Mouse (Mus musculus) lung, embryonic 16.5 days (tissue): ENCODE measurements around the gene Cdc20b. TPM values are rescaled to one million over a fixed set of nuclear protein-coding genes. Genes with fewer than 3 reads are reported as not detected.

Experiments
- ATAC-seq: fragments of 200-750 bp; cut with Nextera tagmentation; 2 replicates; pipeline ENCODE4 v1.8.0; 2017; ENCODE audit warnings: low read depth, mild to moderate bottlenecking, moderate library complexity
- H3K27ac ChIP-seq: fragments of 300-500 bp; sonication (generic); 2 replicates; pipeline ENCODE4 v1.5.1; 2014; ENCODE audit warnings: mild to moderate bottlenecking, control low read depth, low read length
- H3K27me3 ChIP-seq: fragments of 300-500 bp; sonication (generic); 2 replicates; pipeline ENCODE4 v1.6.1; 2014; ENCODE audit warnings: low read depth, low read length, mixed read lengths; ENCODE audit not compliant: control insufficient read depth, insufficient read depth
- H3K36me3 ChIP-seq: fragments of 300-500 bp; sonication (generic); 2 replicates; pipeline ENCODE4 v1.6.1; 2014; ENCODE audit warnings: low read length; ENCODE audit not compliant: control insufficient read depth, insufficient read depth
- H3K4me1 ChIP-seq: fragments of 300-500 bp; sonication (generic); replicated peaks from 2 replicates; pipeline ENCODE4 v1.6.1; 2014; ENCODE audit warnings: low read length, mixed read lengths; ENCODE audit not compliant: control insufficient read depth, insufficient read depth
- H3K4me2 ChIP-seq: fragments of 300-500 bp; sonication (generic); 2 replicates; pipeline ENCODE4 v1.6.1; 2014; ENCODE audit warnings: low read depth, low read length, control low read depth
- H3K4me3 ChIP-seq: fragments of 300-500 bp; sonication (generic); 2 replicates; pipeline ENCODE4 v1.5.1; 2014; ENCODE audit warnings: mild to moderate bottlenecking, low read length, control low read depth
- H3K9ac ChIP-seq: fragments of 300-500 bp; sonication (generic); 2 replicates; pipeline ENCODE4 v1.6.1; 2014; ENCODE audit warnings: low read length, control low read depth
- H3K9me3 ChIP-seq: fragments of 300-500 bp; sonication (generic); 2 replicates; pipeline ENCODE4 v1.6.1; 2016; ENCODE audit warnings: low read length; ENCODE audit not compliant: control insufficient read depth
- WGBS: fragments of 180-500 bp; shearing (Covaris S2); extraction: QIAGEN DNeasy Blood & Tissue Kit; methylation state at CpG from one replicate; pipeline ENCODE4 v1.1.7; 2014; 5-methylcytosine and 5-hydroxymethylcytosine counted together
- polyA plus RNA-seq: library from polyadenylated mRNA; unstranded; fragments of >200 nt; fragmentation: Nextera tagmentation; extraction: Ambion mirVana; gene quantifications from 2 replicates; pipeline ENCODE4 v1.2.1, GENCODE M21; 2015

The Cdc20b gene
- polyA plus RNA-seq: 4.6 and 5.4 TPM in 2 replicates

DNA sequence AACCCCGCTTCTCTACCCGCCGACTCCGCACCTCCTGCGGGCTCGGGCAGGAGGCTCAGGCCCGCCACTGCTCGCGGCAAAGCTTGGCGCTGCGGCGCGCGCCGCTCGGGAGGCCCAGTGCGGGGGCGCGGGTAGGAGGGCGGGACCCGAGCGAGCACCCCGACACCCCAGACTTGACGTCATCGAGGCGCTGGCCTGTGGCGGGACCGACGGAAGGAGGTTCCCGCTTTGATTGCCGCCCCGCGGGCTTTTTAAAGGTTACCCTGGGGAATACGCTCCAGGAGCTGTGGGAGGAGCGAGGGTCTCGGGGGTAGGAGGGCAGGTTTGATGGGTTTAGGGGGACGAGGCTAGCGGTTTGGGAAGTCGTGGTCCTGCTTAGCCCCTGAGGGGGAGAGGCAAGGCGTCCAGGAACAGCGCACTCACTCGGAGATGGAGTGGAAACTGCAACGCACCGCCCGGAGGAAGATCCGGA lies at the start of gene Cdc20b:
Cdc20b (plus strand) TSS at position 162 of the 472 bp plus-strand sequence.
- peak within 1 kb of the TSS; percentile 64 for H3K4me3 ChIP-seq
- H3K4me2 ChIP-seq: peak within 1 kb of the TSS; percentile 99
- no peaks in the 10 kb centered on the region for H3K36me3 ChIP-seq
- H3K27ac ChIP-seq: no peak within 1 kb of the TSS
- ATAC-seq: peak; percentile 57; the same call in 1 of the 2 replicates
- peaks cover 23% of the 10 kb centered on the region for H3K4me1 ChIP-seq
- peak within 1 kb of the TSS; percentile 70 for H3K9ac ChIP-seq
- WGBS: under 1% methylated on average over 46 of the region's 46 CpGs
- H3K27me3 ChIP-seq: peaks cover 27% of the 10 kb centered on the region
- H3K9me3 ChIP-seq: no peaks in the 10 kb centered on the region

- Histone ChIP-seq H3K27ac (no peak overlapping the region), H3K4me3 (0 out of 2 replicates have a peak overlapping the region, but pooled peaks have one; percentile 0), H3K36me3 (no peaks in the 10 kb centered on the region), H3K9me3 (no peaks in the 10 kb centered on the region), H3K9ac (no peak overlapping the region), H3K27me3 (peaks cover 40% of the 10 kb centered on the region), H3K4me1 (peaks cover 33% of the 10 kb centered on the region), H3K4me2 (peak overlapping the region; percentile 98; the same call in 1 of the 2 replicates)
- no peak for ATAC-seq
- WGBS: 11% methylated on average over 18 of the region's 18 CpGs
Observed at GRCm38 (mm10) chr13:112985605-112986450, 49.1 kb upstream of the Cdc20b start.

- peaks cover 47% of the 10 kb centered on the region for H3K27me3 ChIP-seq
- H3K27ac ChIP-seq: no peak overlapping the region
- 1% methylated on average over 17 of the region's 17 CpGs for WGBS
- no peaks in the 10 kb centered on the region for H3K9me3 ChIP-seq
- H3K4me2 ChIP-seq: peak overlapping the region; percentile 98
- ATAC-seq: no peak
- peaks cover 33% of the 10 kb centered on the region for H3K4me1 ChIP-seq
- no peaks in the 10 kb centered on the region for H3K36me3 ChIP-seq
- H3K9ac ChIP-seq: no peak overlapping the region; the same call in 1 of the 2 replicates
- H3K4me3 ChIP-seq: peak overlapping the region; percentile 0
Observed at GRCm38 (mm10) chr13:112986451-112986950, 48.4 kb upstream of the Cdc20b start.

DNA sequence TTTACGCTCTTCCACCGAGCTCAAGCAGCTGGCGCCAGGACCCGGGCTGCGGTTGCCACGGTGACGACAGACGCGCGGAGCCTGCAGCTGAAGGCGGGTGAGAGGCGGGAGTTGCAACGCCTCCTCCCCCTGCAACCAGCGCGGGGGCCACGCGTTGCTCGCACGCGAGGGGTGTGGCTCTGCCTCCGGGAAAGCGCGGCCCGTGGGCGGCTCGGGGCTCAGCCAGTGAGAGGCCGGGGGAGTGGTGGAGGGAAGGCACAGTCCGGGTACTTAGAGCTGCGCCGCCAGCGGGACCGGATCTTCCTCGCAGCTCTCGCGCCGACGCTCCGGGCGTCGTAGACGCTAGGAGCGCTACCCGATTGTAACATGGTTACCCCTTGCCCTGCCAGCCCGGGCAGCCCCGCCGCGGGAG lies 47.4 kb upstream of the Cdc20b start, which contains the start of gene Ccno:
Ccno (plus strand) TSS at position 271 of the 412 bp plus-strand sequence.
- H3K9me3 ChIP-seq: no peaks in the 10 kb centered on the region
- peak; percentile 99 for ATAC-seq
- H3K4me3 ChIP-seq: peak within 1 kb of the TSS; percentile 66
- H3K27ac ChIP-seq: peak within 1 kb of the TSS; percentile 27; the same call in 1 of the 2 replicates
- WGBS: 0% methylated on average over 37 of the region's 47 CpGs
- H3K9ac ChIP-seq: peak within 1 kb of the TSS; percentile 71
- no peaks in the 10 kb centered on the region for H3K36me3 ChIP-seq
- H3K27me3 ChIP-seq: peaks cover 53% of the 10 kb centered on the region
- H3K4me2 ChIP-seq: peak within 1 kb of the TSS; percentile 98
- H3K4me1 ChIP-seq: peaks cover 33% of the 10 kb centered on the region

- Histone ChIP-seq H3K27ac (peak overlapping the region; percentile 27; the same call in 1 of the 2 replicates), H3K4me2 (peak overlapping the region; percentile 98), H3K4me3 (peak overlapping the region; percentile 66), H3K9me3 (no peaks in the 10 kb centered on the region), H3K27me3 (peaks cover 56% of the 10 kb centered on the region), H3K9ac (peak overlapping the region; percentile 71), H3K36me3 (no peaks in the 10 kb centered on the region), H3K4me1 (peaks cover 33% of the 10 kb centered on the region)
- peak; percentile 30 for ATAC-seq
- under 1% methylated on average over 39 of the region's 39 CpGs for WGBS
Observed at GRCm38 (mm10) chr13:112987991-112988390, 46.9 kb upstream of the Cdc20b start.

GRCm38 (mm10) chr13:112988866-112989265 lies 46.0 kb upstream of the Cdc20b start:
- Histone ChIP-seq H3K4me1 (peaks cover 39% of the 10 kb centered on the region), H3K9me3 (no peaks in the 10 kb centered on the region), H3K27ac (no peak overlapping the region), H3K4me2 (peak overlapping the region; percentile 98), H3K27me3 (peaks cover 65% of the 10 kb centered on the region), H3K9ac (no peak overlapping the region; the same call in 1 of the 2 replicates), H3K4me3 (peak overlapping the region; percentile 66), H3K36me3 (no peaks in the 10 kb centered on the region)
- under 1% methylated on average over 19 of the region's 19 CpGs for WGBS
- ATAC-seq: no peak

GRCm38 (mm10) chr13:112989541-112989940 lies 45.4 kb upstream of the Cdc20b start:
- peak; percentile 24; the same call in 1 of the 2 replicates for ATAC-seq
- Histone ChIP-seq H3K4me3 (peak overlapping the region; percentile 66), H3K9me3 (no peaks in the 10 kb centered on the region), H3K27ac (no peak overlapping the region), H3K27me3 (peaks cover 71% of the 10 kb centered on the region), H3K4me1 (peaks cover 42% of the 10 kb centered on the region), H3K36me3 (no peaks in the 10 kb centered on the region), H3K4me2 (peak overlapping the region; percentile 98), H3K9ac (peak overlapping the region; percentile 28)
- under 1% methylated on average over 23 of the region's 23 CpGs for WGBS

DNA sequence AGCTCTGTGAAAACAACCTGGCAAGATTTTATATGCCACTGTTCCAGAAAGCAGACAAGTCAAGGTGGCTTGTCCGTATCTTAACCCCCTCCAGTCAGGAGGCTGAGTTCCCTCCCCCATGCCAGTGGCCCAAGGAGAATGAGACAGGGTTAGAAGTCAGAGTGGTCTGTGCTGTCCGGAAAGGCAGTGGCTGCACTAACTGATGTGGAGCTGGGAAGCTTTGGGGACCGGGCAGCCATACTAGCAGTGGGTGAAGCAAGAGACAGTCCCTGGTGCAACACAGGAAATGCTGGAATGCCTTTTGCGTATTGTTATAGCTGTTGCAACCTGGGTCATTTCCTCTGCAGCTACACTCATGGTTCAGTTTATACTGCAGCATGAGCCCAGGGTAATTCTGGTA lies 44.6 kb upstream of the Cdc20b start:
- WGBS: 13% methylated on average over 4 of the region's 4 CpGs
- Histone ChIP-seq H3K36me3 (no peaks in the 10 kb centered on the region), H3K27ac (no peak overlapping the region), H3K4me1 (peaks cover 42% of the 10 kb centered on the region), H3K4me2 (peak overlapping the region; percentile 27; the same call in 1 of the 2 replicates), H3K4me3 (peak overlapping the region; percentile 1; the same call in 1 of the 2 replicates), H3K27me3 (peaks cover 79% of the 10 kb centered on the region), H3K9ac (peak overlapping the region; percentile 11; the same call in 1 of the 2 replicates), H3K9me3 (no peaks in the 10 kb centered on the region)
- no peak for ATAC-seq
